Comparison of ENCODE assay signal across 8 mouse cellular contexts in genomic region chr8:85700751-85701351, GRCm38 (mm10). TPM values are rescaled to one million over a fixed set of nuclear protein-coding genes. Genes with fewer than 3 reads are reported as not detected.
A peak's percentile ranks its signal among the peaks of the same experiment; 100 is the strongest.
DNase-seq lines count a peak whose midpoint lies in the region; ATAC-seq lines count a peak whose summit lies in the region.

TSS of gene Neto2 (minus strand) at chr8:85700924.

- peaks cover 11% of the 10 kb centered on the region; the same call in 1 of the 2 replicates for H3K4me1 ChIP-seq in hindbrain, embryonic 14.5 days (replicated peaks; ENCODE audit: control insufficient read depth, insufficient read depth, low read length)

- peak; percentile 90 for DNase-seq in Muller cell, postnatal 12 days (ENCODE audit: inconsistent ontology term)
- DNase-seq in cerebellum, postnatal 10 days, result peak; percentile 89 to 93
- peak; percentile 58 to 78 for DNase-seq in frontal cortex, postnatal 10 days (ENCODE audit: low spot score in 2 of 2)
- DNase-seq in hindbrain, embryonic 14.5 days (ENCODE audit: low spot score), result peak; percentile 92
- DNase-seq in layer of hippocampus, postnatal 36 days, result peak; percentile 69 to 73
- peak; percentile 31 for DNase-seq in lung, postnatal 25 days (ENCODE audit: low spot score)
- peak; percentile 85 for DNase-seq in retina, embryonic 14.5 days (ENCODE audit: low spot score)
- peak; percentile 84 to 88 for DNase-seq in thymus, postnatal 36 days

- 3% methylated on average over 56 of the region's 65 CpGs for WGBS in hindbrain, embryonic 14.5 days

- H3K36me3 ChIP-seq in hindbrain, embryonic 14.5 days (replicated peaks; ENCODE audit: control insufficient read depth, insufficient read depth), result no peaks in the 10 kb centered on the region

- peak; percentile 93 for ATAC-seq in hindbrain, embryonic 14.5 days (ENCODE audit: low FRiP score)

- H3K4me2 ChIP-seq in hindbrain, embryonic 14.5 days (replicated peaks), result peak within 1 kb of the TSS; percentile 76

- H3K9me3 ChIP-seq in hindbrain, embryonic 14.5 days (ENCODE audit: control insufficient read depth, low read length), result no peaks in the 10 kb centered on the region

- peak within 1 kb of the TSS; percentile 91 for H3K4me3 ChIP-seq in hindbrain, embryonic 14.5 days (replicated peaks; ENCODE audit: low read length)

- H3K27me3 ChIP-seq in hindbrain, embryonic 14.5 days (ENCODE audit: control insufficient read depth, insufficient read depth, low read length), result no peaks in the 10 kb centered on the region; the same call in 1 of the 2 replicates

- peak within 1 kb of the TSS; percentile 98 for H3K27ac ChIP-seq in hindbrain, embryonic 14.5 days

- peak within 1 kb of the TSS; percentile 98 for H3K9ac ChIP-seq in hindbrain, embryonic 14.5 days

RNA-seq across cellular contexts. Expression of gene Neto2, which starts in this region (rescaled TPM):
- 92.0 and 104 TPM in 2 replicates for polyA plus RNA-seq in hindbrain, embryonic 14.5 days (2014; fragmentation: Nextera tagmentation; extraction: Ambion mirVana)
- total RNA-seq in layer of hippocampus, postnatal 36 days (2021), result 10 to 100 TPM; 42.4 to 47.9 TPM

Comparison
In these comparisons a context has a peak if more than half of its experiments do, and no peak if none do; other contexts are left out.
1. Peak in every context shown above with its lines: DNase-seq, ATAC-seq, H3K4me3 ChIP-seq and H3K27ac ChIP-seq.
2. DNase-seq: peak in every context shown above with its lines; median percentile 92 in hindbrain, embryonic 14.5 days; 91 in cerebellum, postnatal 10 days; 90 in Muller cell, postnatal 12 days; 86 in thymus, postnatal 36 days; 85 in retina, embryonic 14.5 days; 71 in layer of hippocampus, postnatal 36 days; 68 in frontal cortex, postnatal 10 days; 31 in lung, postnatal 25 days.